Mouse (Mus musculus) megakaryocyte, embryonic 14.5 days (primary cell): Measurements from ENCODE around the gene Farp2.

Experiments used
- FLI1 ChIP-seq: IDR thresholded peaks from 2 replicates; pipeline ENCODE4 v1.6.1; 2012; ENCODE audit warnings: low read length, inconsistent platforms, mixed read lengths
- GATA1 ChIP-seq: IDR thresholded peaks from 3 replicates; pipeline ENCODE4 v1.6.1; 2012; ENCODE audit warnings: mixed read lengths, low read length, inconsistent platforms, borderline replicate concordance

DNA sequence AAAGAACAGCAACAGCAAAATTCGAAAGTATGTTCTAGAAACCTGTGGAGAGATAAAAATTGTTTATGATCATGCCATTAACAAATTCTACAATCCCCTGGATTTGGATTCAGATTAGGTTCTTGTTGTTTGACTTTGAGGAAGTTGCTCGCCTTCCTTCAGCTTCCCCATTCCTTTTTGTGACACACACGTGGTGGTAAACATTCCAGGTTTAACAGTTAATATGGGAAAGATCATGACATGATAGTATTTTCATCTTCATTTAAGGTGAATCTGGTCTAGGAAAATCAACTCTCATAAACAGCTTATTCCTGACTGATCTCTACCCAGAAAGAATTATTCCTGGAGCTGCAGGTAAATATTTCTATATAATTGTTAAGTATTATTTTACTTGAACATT lies 16.6 kb upstream of the Farp2 start:
- TF ChIP-seq GATA1 = no peak
- no peak for TF ChIP-seq FLI1
